Mouse (Mus musculus): ENCODE measurements around the gene Omp. TPM values are rescaled to one million over a fixed set of nuclear protein-coding genes. Genes with fewer than 3 reads are reported as not detected.

Omp gene
- polyA plus RNA-seq, 1 experiment from 2014 or later = 0.89 TPM

DNA sequence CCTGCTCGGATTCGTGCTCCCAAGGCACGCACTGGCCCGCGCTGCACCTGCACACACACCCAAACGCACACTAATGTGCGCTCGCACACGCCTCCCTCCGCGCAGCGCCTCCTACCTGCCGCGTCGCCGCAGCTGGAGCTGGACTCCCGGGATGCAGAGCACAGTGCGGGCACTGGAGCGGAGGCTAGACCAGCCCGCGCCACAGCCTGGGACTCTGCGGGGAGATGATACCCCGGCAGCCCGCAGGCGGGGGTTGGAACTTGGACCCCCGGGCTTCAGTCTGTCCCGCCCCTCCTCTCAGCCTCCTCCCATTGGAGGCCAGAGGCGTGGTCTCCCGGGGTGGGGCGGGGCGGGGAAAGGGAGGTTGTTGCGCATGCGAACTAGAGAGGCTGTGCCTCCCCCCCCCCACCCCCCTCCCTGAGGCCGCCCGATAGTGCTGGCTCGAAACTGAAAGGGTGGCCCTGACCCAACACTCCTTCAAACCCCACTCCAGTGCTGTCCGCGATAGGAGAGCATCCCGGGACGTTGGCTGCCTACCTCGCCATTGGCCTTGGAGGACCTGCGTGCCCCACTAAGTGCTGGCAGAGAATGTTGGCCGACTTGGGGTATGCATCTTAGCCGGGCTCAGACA, 32.7 kb upstream of the Omp start, which contains the start of gene Capn5:
Capn5 (minus strand) TSS at position 346 of the 631 bp plus-strand sequence.
- no peaks in the 10 kb centered on the region for H3K27me3 ChIP-seq (replicated peaks)
- no peaks in the 10 kb centered on the region for H3K9me3 ChIP-seq (replicated peaks)
- peaks cover 69% of the 10 kb centered on the region for H3K4me1 ChIP-seq
- 0 out of 2 replicates have a peak, but pooled peaks cover 3% of the 10 kb centered on the region for H3K36me3 ChIP-seq
- H3K27ac ChIP-seq = peak within 1 kb of the TSS; percentile 98
- H3K4me2 ChIP-seq = peak within 1 kb of the TSS; percentile 89
- peak; percentile 74 for ATAC-seq
- H3K9ac ChIP-seq = peak within 1 kb of the TSS; percentile 87
- 3% methylated on average over 42 of the region's 44 CpGs for WGBS (ENCODE audit: insufficient replicate concordance)
- H3K4me3 ChIP-seq = peak within 1 kb of the TSS; percentile 85

DNA sequence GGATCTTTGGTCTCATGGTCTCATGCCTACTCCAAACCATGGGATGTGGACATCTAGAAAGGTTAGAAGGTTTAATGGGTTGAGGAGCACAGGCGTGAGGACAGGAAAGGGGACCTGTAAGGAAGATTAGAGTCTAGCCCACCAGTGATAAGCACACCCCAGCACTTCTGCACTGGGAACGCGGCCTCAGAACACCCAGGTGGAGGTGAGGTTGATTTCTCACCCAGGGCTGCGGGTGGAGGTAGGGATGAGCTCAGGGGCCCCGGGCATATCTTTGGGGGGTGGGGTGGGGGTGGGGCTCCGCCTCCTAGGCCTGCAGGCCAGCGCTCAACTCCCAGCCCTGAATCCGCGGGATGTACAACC, 32.2 kb upstream of the Omp start:
- Histone ChIP-seq H3K9ac (peak overlapping the region; percentile 87), H3K36me3 (peaks cover 8% of the 10 kb centered on the region), H3K4me1 (peaks cover 74% of the 10 kb centered on the region), H3K4me3 (peak overlapping the region; percentile 85), H3K27me3 (replicated peaks) (no peaks in the 10 kb centered on the region), H3K27ac (peak overlapping the region; percentile 98), H3K4me2 (peak overlapping the region; percentile 89), H3K9me3 (replicated peaks) (no peaks in the 10 kb centered on the region)
- ATAC-seq = no peak
- WGBS (ENCODE audit: insufficient replicate concordance) = 3% methylated on average over 9 of the region's 9 CpGs

DNA sequence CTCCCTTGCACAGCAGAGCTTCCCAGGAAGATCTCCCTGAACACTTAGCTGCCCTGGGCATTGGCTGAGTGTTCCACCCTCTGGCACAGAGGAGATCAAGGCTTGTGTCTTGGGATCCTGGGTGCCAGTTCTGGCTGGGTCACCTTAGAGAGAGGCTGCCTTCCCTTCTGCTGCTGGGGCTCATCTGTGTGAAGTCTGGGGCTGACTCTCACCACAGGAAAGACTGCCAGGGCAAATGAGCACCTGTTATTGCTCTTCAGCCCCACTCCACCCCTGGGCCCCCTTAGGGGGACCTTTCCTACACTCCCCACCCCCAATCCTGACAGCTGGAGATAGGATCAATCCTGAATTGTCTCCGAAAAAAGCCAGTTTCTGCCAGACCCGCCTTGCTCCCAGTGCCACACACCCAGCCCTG, 31.8 kb upstream of the Omp start:
- Histone ChIP-seq H3K27ac (peak overlapping the region; percentile 98), H3K4me1 (peaks cover 79% of the 10 kb centered on the region), H3K27me3 (replicated peaks) (no peaks in the 10 kb centered on the region), H3K9ac (peak overlapping the region; percentile 87), H3K36me3 (peaks cover 13% of the 10 kb centered on the region), H3K4me3 (peak overlapping the region; percentile 85), H3K9me3 (replicated peaks) (no peaks in the 10 kb centered on the region), H3K4me2 (peak overlapping the region; percentile 89)
- 10% methylated on average over 2 of the region's 2 CpGs for WGBS (ENCODE audit: insufficient replicate concordance)
- no peak for ATAC-seq

DNA sequence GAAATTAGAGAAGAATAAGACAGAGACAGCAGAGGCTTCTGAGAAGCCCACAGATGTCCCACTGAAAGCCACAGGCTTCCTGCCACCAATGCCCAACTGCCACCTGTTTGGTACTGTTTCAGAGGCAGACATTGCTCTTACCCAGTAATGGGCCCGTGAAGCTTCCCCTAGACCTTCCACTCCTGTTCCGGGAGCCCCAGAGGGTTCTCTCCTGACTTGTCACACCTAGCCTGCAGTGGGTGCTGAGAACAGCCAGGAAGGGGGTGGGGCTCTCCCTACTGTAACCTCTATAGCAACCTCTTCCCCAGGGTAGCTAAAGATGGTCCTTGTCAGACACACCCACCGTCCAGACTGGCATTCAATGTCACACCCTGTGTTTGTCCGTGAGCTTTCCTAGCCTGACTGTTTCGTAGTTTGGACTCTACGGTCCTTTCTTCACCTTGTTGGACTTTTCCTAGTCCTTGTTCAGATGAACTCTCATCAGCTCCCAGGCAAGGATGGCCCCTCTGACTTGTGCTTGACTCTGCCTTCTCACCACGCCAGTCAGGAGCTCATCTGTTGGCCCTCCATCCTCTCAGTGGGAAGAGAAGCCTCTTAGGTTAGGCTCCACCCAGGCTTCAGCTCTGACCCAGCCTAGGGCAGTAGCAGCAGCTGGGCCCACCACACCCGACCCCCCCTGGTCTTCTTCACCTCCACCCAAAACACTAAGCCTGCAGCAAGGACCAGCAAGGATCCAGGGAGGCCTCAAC, 31.2 kb upstream of the Omp start:
- WGBS (ENCODE audit: insufficient replicate concordance) = 32% methylated on average over 8 of the region's 8 CpGs
- peak; percentile 58 for ATAC-seq
- peaks cover 14% of the 10 kb centered on the region for H3K36me3 ChIP-seq
- H3K27ac ChIP-seq = peak overlapping the region; percentile 98
- H3K4me3 ChIP-seq = peak overlapping the region; percentile 85
- peak overlapping the region; percentile 87 for H3K9ac ChIP-seq
- peak overlapping the region; percentile 89 for H3K4me2 ChIP-seq
- no peaks in the 10 kb centered on the region for H3K9me3 ChIP-seq (replicated peaks)
- no peaks in the 10 kb centered on the region for H3K27me3 ChIP-seq (replicated peaks)
- H3K4me1 ChIP-seq = peaks cover 85% of the 10 kb centered on the region

DNA sequence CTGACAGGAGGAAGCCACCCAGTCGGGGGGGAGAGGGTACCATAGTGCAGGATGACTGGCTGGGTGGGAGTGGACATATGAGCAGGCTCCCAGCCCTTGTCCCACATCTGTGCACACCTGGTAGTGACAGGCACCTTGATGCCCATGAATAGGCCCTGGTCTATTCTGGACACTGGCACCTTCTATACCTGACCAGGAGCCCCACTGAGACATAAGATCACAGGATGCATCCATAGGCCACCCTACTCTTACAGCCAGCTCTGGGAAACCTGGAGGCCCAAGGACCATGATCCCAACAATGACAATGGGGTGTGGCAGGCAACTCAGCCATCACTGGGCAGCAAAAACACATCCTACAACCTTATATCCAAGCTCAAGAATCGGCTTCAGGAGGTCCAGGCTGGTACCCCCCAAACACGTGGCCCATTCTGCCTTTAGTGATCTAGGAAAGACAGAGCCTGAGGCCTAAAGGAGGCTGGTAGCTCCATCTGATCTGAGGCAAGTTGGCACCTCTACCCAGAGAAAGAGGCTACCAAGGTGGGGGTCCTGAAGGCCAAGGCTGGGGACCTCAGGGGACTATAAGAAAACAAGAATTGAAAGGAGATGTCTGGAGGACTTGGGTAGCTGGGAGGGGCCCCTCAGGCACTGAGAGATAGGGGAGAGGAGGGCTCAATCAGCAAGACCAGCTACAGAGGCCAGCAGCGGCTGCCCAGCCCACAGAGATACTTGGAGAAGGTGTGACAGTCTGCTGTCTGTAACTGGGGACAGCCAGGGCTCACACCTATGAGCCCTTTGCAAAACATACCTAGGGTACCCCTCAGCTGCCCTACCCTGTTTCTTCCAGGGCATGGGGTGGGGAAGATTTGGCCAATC, 29.8 kb upstream of the Omp start:
- peak overlapping the region; percentile 89 for H3K4me2 ChIP-seq
- peak; percentile 77 for ATAC-seq
- H3K4me1 ChIP-seq = peaks cover 93% of the 10 kb centered on the region
- peaks cover 14% of the 10 kb centered on the region for H3K36me3 ChIP-seq
- no peaks in the 10 kb centered on the region for H3K27me3 ChIP-seq (replicated peaks)
- peak overlapping the region; percentile 85 for H3K4me3 ChIP-seq
- 32% methylated on average over 4 of the region's 4 CpGs for WGBS (ENCODE audit: insufficient replicate concordance)
- peak overlapping the region; percentile 87 for H3K9ac ChIP-seq
- peak overlapping the region; percentile 98 for H3K27ac ChIP-seq
- no peaks in the 10 kb centered on the region for H3K9me3 ChIP-seq (replicated peaks)

DNA sequence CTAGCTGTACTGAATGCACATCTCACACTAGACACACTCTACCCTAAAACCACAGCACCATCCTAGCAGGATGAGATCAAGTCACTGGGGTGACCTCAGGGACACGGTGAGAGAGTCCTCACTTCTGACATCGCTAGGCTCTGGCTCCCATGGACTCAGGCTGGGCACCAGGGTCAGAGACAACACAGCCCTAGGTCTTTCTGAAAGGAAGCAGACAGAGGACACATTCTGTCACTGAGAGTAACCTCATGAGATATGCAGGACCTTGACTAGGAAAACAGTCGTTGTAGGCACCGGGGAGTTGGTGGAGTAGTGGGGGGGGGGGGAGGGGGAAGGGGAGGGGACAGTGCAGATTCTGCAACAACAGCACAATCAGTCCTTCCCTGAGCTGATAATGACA, 28.1 kb upstream of the Omp start:
- Histone ChIP-seq H3K4me1 (peaks cover 90% of the 10 kb centered on the region), H3K4me2 (peak overlapping the region; percentile 89), H3K27me3 (replicated peaks) (no peaks in the 10 kb centered on the region), H3K27ac (peak overlapping the region; percentile 98), H3K4me3 (0 out of 2 replicates have a peak overlapping the region, but pooled peaks have one; percentile 12), H3K9me3 (replicated peaks) (no peaks in the 10 kb centered on the region), H3K9ac (peak overlapping the region; percentile 75), H3K36me3 (peaks cover 19% of the 10 kb centered on the region)
- 31% methylated on average over 4 of the region's 4 CpGs for WGBS (ENCODE audit: insufficient replicate concordance)
- no peak for ATAC-seq

DNA sequence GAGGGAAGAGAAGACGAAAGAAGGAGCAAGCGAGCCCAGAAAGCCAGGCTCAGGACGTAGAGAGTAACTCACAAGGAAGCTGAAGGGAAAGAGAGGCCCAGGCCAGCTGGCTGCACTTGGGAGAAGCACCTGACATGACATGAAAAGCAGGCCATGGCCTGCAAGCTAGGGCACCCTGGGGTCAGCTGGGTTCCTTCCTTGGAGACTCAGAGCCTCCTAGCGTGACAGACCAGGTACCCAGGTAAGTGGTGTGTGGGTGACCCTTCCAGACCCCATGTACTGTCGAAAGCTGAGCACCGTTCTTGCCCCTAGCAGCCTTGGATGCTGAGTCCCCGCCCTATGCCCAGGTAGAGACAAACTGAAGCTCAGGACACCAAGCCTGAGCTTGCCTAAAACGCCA, 27.4 kb upstream of the Omp start:
- Histone ChIP-seq H3K9me3 (replicated peaks) (no peaks in the 10 kb centered on the region), H3K9ac (peak overlapping the region; percentile 75), H3K27me3 (replicated peaks) (no peaks in the 10 kb centered on the region), H3K36me3 (peaks cover 19% of the 10 kb centered on the region), H3K4me1 (peaks cover 90% of the 10 kb centered on the region), H3K27ac (peak overlapping the region; percentile 98), H3K4me2 (peak overlapping the region; percentile 89), H3K4me3 (no peak overlapping the region)
- ATAC-seq = no peak
- WGBS (ENCODE audit: insufficient replicate concordance) = 82% methylated on average over 8 of the region's 8 CpGs

DNA sequence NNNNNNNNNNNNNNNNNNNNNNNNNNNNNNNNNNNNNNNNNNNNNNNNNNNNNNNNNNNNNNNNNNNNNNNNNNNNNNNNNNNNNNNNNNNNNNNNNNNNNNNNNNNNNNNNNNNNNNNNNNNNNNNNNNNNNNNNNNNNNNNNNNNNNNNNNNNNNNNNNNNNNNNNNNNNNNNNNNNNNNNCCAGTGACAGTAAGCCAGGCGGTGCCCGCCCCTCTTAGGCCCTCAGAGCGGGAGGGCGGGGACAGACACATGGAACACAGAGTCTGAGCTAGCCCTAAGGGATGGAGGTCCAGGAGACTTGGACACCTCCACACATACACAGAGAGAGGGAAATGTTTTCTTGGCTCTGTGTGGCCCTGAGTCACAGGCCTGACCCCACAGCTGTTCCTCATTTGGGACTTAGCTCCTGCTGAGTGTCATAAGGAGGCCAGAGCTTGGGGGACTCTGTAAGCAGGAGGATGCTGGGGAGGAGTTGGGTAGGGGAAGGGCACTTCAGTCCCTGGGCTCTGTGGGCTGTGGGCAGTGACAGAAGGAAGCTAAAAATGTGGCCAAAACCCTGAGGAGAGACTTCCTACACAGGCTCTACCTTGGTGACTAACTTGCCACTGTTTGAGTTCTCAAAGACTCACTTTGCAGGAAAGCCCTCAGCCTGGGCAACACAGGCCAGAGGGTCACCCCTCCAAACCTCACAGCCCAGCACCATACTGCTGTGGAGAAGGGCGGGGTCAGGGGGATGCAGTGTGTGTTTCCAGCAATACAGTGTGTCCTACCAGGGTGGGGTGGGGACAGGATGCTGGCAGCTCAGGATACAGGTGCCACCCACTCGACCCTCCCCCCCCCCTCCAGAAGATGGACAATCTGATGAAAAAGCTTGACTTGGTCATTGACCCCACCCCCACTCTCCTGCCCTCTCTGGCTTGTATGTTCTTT, 26.1 kb upstream of the Omp start:
- no peaks in the 10 kb centered on the region for H3K9me3 ChIP-seq (replicated peaks)
- 14% methylated on average over 6 of the region's 6 CpGs for WGBS (ENCODE audit: insufficient replicate concordance)
- H3K27ac ChIP-seq = peak overlapping the region; percentile 98
- peak overlapping the region; percentile 75 for H3K9ac ChIP-seq
- peaks cover 78% of the 10 kb centered on the region for H3K4me1 ChIP-seq
- ATAC-seq = peak; percentile 88
- H3K4me2 ChIP-seq = peak overlapping the region; percentile 89
- H3K36me3 ChIP-seq = peaks cover 25% of the 10 kb centered on the region
- H3K27me3 ChIP-seq (replicated peaks) = no peaks in the 10 kb centered on the region
- H3K4me3 ChIP-seq = peak overlapping the region; percentile 41

DNA sequence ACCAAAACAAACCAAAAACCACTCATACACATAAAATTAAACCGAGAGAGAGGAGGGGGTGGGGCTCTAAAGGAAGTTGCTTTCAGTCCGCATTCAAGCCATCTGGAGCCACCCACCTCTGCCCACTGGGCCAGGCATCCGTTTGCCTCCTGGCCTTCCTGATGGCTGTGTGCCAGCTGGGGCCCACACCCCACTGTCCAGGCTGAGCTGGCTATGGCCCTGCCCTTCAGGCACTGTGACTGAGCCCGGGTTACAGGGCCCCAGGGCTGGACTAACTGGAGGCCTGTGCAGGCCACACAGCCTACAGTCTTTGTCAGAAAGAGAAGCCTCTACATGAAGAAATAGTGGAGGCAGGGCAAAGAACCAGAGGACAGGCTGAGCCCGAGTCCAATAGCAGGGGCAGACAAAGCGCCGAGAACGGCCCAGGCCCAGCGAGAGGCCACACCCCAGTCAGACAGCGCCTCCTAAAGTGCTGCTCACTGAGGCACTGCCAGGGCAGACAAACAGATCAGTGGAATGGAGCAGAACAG, 19.8 kb upstream of the Omp start:
- WGBS (ENCODE audit: insufficient replicate concordance) = 39% methylated on average over 10 of the region's 10 CpGs

DNA sequence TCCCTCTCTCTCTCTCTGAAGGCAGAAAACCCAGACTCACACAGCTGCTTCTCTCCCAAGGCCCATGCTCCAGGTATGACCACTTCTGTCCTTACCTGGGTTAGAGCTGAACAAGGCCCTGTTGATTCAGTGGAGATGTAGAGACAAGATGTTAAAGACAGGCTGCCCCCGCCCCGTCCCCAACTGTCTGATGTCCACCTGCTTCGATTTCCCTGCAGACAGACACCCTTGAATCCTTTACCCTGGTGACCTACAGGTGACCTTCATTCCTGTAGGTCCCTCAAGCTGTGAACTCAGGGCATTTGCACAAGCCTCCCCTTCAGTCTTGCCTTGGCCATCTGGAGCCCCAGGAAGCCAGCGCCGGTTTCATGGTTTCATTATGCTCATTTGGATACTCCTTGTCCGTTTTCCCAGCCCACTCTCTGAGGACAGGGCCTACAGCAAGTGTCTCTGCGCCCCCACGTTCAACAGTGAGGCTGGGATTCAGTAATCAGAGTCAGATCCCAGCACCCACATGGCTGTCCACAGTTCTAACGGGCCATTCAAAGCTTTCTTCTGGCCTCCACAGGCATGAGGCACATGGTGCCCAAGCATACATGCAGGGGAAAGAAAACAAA, 19.2 kb upstream of the Omp start:
- ATAC-seq = no peak
- Histone ChIP-seq H3K27ac (peak overlapping the region; percentile 72), H3K4me3 (no peak overlapping the region), H3K36me3 (peaks cover 36% of the 10 kb centered on the region), H3K9ac (peak overlapping the region; percentile 62; the same call in 1 of the 2 replicates), H3K4me1 (peaks cover 77% of the 10 kb centered on the region), H3K4me2 (peak overlapping the region; percentile 55; the same call in 1 of the 2 replicates), H3K9me3 (replicated peaks) (no peaks in the 10 kb centered on the region), H3K27me3 (replicated peaks) (no peaks in the 10 kb centered on the region)
- WGBS (ENCODE audit: insufficient replicate concordance) = 76% methylated on average over 9 of the region's 9 CpGs

More for the DNA sequence above, 19.8 kb upstream of the Omp start:
- Histone ChIP-seq H3K4me1 (peaks cover 77% of the 10 kb centered on the region), H3K27ac (peak overlapping the region; percentile 72), H3K4me2 (peak overlapping the region; percentile 55), H3K9me3 (replicated peaks) (no peaks in the 10 kb centered on the region), H3K9ac (peak overlapping the region; percentile 62), H3K36me3 (peaks cover 35% of the 10 kb centered on the region), H3K27me3 (replicated peaks) (no peaks in the 10 kb centered on the region), H3K4me3 (no peak overlapping the region)
- ATAC-seq = peak; percentile 72
